Mouse (Mus musculus) liver, adult 2 months (tissue): ENCODE data around the gene Bpifb3.

Source experiments
- CTCF ChIP-seq: fragments of 200-500 bp; IDR thresholded peaks from 2 replicates; pipeline ENCODE4 v1.5.1; 2011; ENCODE audit warnings: low read depth, low read length, control low read depth
- POLR2A ChIP-seq: fragments of 200-500 bp; IDR thresholded peaks from 2 replicates; pipeline ENCODE4 v1.6.1; 2011; ENCODE audit warnings: low read length, control low read depth; ENCODE audit not compliant: insufficient read depth; ENCODE audit errors: extremely low read depth

DNA sequence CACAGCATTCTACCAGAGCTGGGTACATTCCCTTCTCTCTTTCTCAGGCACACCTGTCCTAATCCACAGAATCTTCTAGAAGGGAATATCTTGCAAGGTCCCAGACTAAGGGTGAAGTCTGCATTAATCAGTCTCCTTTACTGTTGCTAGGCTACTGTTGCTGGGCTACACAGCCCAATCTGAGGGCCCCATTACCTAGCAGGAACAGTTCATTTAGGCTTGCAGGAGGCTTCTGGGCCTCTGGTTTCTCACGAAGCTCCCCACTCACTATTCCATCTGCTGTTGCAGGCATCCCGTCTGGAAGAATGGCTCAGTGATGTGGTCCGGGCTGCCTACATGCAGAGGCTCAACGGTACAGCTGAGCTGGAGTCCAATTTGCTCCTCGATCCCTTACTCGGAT is 13.1 kb downstream of the Bpifb3 start:
- no peak for TF ChIP-seq POLR2A
- no peak for TF ChIP-seq CTCF
